Mouse (Mus musculus): Measurements from ENCODE around the gene Ptch2.

The Ptch2 gene

GRCm38 (mm10) chr4:117127991-117128686 lies 32.3 kb downstream of the Ptch2 start:
- DNase-seq (ENCODE audit: low read depth, low spot score): no peak

- no peak for DNase-seq (ENCODE audit: low read depth, low spot score)
These were observed 34.9 kb downstream of the Ptch2 start for GRCm38 (mm10) chr4:117130790-117131189.

- DNase-seq (ENCODE audit: low read depth, low spot score): no peak
These were observed 35.3 kb downstream of the Ptch2 start for GRCm38 (mm10) chr4:117131198-117131597.

GRCm38 (mm10) chr4:117131890-117132793 lies 36.3 kb downstream of the Ptch2 start:
- peak; percentile 93 for DNase-seq (ENCODE audit: low read depth, low spot score)

- DNase-seq (ENCODE audit: low read depth, low spot score): no peak
These were observed 36.9 kb downstream of the Ptch2 start for GRCm38 (mm10) chr4:117132794-117133143.

- no peak for DNase-seq (ENCODE audit: low read depth, low spot score)
These were observed 37.5 kb downstream of the Ptch2 start for GRCm38 (mm10) chr4:117133366-117133796.

GRCm38 (mm10) chr4:117133817-117134600 lies 38.1 kb downstream of the Ptch2 start, which contains the start of gene Plk3:
Plk3 (minus strand) TSS chr4:117133963.
- DNase-seq (ENCODE audit: low read depth, low spot score): peak; percentile 98

- DNase-seq (ENCODE audit: low read depth, low spot score): no peak
These were observed 38.7 kb downstream of the Ptch2 start for GRCm38 (mm10) chr4:117134601-117134995.

GRCm38 (mm10) chr4:117136034-117136433 lies 40.2 kb downstream of the Ptch2 start:
- peak; percentile 77 for DNase-seq (ENCODE audit: low read depth, low spot score)

GRCm38 (mm10) chr4:117138295-117139216 lies 42.7 kb downstream of the Ptch2 start:
- DNase-seq (ENCODE audit: low read depth, low spot score): peak; percentile 92

- DNase-seq (ENCODE audit: low read depth, low spot score): peak; percentile 91
These were observed 43.3 kb downstream of the Ptch2 start for GRCm38 (mm10) chr4:117139217-117139612.

- DNase-seq (ENCODE audit: low read depth, low spot score): no peak
These were observed 44.7 kb downstream of the Ptch2 start for GRCm38 (mm10) chr4:117140613-117141012.

- no peak for DNase-seq (ENCODE audit: low read depth, low spot score)
These were observed 47.1 kb downstream of the Ptch2 start for GRCm38 (mm10) chr4:117143023-117143422.

- DNase-seq (ENCODE audit: low read depth, low spot score): no peak
These were observed 49.4 kb downstream of the Ptch2 start for GRCm38 (mm10) chr4:117145248-117145647.

- peak; percentile 96 for DNase-seq (ENCODE audit: low read depth, low spot score)
These were observed 50.3 kb downstream of the Ptch2 start for GRCm38 (mm10) chr4:117146176-117146575.

GRCm38 (mm10) chr4:117148047-117148713 lies 52.3 kb downstream of the Ptch2 start:
- DNase-seq (ENCODE audit: low read depth, low spot score): no peak

- DNase-seq (ENCODE audit: low read depth, low spot score): no peak
These were observed 52.9 kb downstream of the Ptch2 start for GRCm38 (mm10) chr4:117148815-117149214.

GRCm38 (mm10) chr4:117149291-117150211 lies 53.7 kb downstream of the Ptch2 start:
- DNase-seq (ENCODE audit: low read depth, low spot score): no peak

GRCm38 (mm10) chr4:117150212-117150733 lies 54.4 kb downstream of the Ptch2 start:
- no peak for DNase-seq (ENCODE audit: low read depth, low spot score)
